Mouse (Mus musculus) stomach, embryonic 16.5 days (tissue): Measurements from ENCODE around the gene Stip1. TPM values are rescaled to one million over a fixed set of nuclear protein-coding genes. Genes with fewer than 3 reads are reported as not detected.
A peak's percentile ranks its signal among the peaks of the same experiment; 100 is the strongest.

Source experiments
- ATAC-seq: fragments of 200-750 bp; cut with Nextera tagmentation; 2 replicates; pipeline ENCODE4 v1.8.0; 2017; ENCODE audit warnings: moderate number of reproducible peaks, moderate TSS enrichment; ENCODE audit not compliant: insufficient read depth, low FRiP score
- H3K27ac ChIP-seq: fragments of 300-500 bp; sonication (generic); 2 replicates; pipeline ENCODE4 v1.5.1; 2014; ENCODE audit warnings: low read length
- H3K27me3 ChIP-seq: fragments of 300-500 bp; sonication (generic); 2 replicates; pipeline ENCODE4 v1.6.1; 2014; ENCODE audit warnings: low read length, control low read depth, mixed read lengths; ENCODE audit not compliant: control insufficient read depth, insufficient read depth
- H3K36me3 ChIP-seq: fragments of 300-500 bp; sonication (generic); 2 replicates; pipeline ENCODE4 v1.6.1; 2014; ENCODE audit warnings: low read length; ENCODE audit not compliant: control insufficient read depth, insufficient read depth
- H3K4me1 ChIP-seq: fragments of 300-500 bp; sonication (generic); 2 replicates; pipeline ENCODE4 v1.6.1; 2014; ENCODE audit warnings: low read length, control low read depth, mixed read lengths; ENCODE audit not compliant: control insufficient read depth, insufficient read depth
- H3K4me2 ChIP-seq: fragments of 300-500 bp; sonication (generic); 2 replicates; pipeline ENCODE4 v1.6.1; 2014; ENCODE audit warnings: low read depth, low read length, mixed read lengths
- H3K4me3 ChIP-seq: fragments of 300-500 bp; sonication (generic); replicated peaks from 2 replicates; pipeline ENCODE4 v1.5.1; 2014; ENCODE audit warnings: mild to moderate bottlenecking, low read length
- H3K9ac ChIP-seq: fragments of 300-500 bp; sonication (generic); 2 replicates; pipeline ENCODE4 v1.6.1; 2014; ENCODE audit warnings: low read length
- H3K9me3 ChIP-seq: fragments of 300-500 bp; sonication (generic); replicated peaks from 2 replicates; pipeline ENCODE4 v1.6.1; 2016; ENCODE audit warnings: low read length, control low read depth; ENCODE audit not compliant: control insufficient read depth
- WGBS: fragments of 180-500 bp; shearing (Covaris S2); extraction: QIAGEN DNeasy Blood & Tissue Kit; methylation state at CpG from one replicate; pipeline ENCODE4 v1.1.7; 2014; 5-methylcytosine and 5-hydroxymethylcytosine counted together
- polyA plus RNA-seq: library from polyadenylated mRNA; unstranded; fragments of >200 nt; fragmentation: Nextera tagmentation; extraction: Ambion mirVana; gene quantifications from 2 replicates; pipeline ENCODE4 v1.2.1, GENCODE M21; 2015

The Stip1 gene
- polyA plus RNA-seq, 1 experiment from 2014 or later = 202 TPM

GRCm38 (mm10) chr19:6974211-6975205 lies 65.3 kb downstream of the Stip1 start, which contains the start of gene Ppp1r14b:
Ppp1r14b (plus strand) TSS chr19:6974968.
- peak; percentile 67 for ATAC-seq
- Histone ChIP-seq H3K36me3 (no peaks in the 10 kb centered on the region), H3K9ac (peak within 1 kb of the TSS; percentile 89), H3K4me3 (peak within 1 kb of the TSS; percentile 75), H3K4me1 (peaks cover 66% of the 10 kb centered on the region), H3K27me3 (no peaks in the 10 kb centered on the region), H3K27ac (peak within 1 kb of the TSS; percentile 97), H3K9me3 (no peaks in the 10 kb centered on the region), H3K4me2 (peak within 1 kb of the TSS; percentile 92)
- WGBS = under 1% methylated on average over 60 of the region's 84 CpGs

GRCm38 (mm10) chr19:6973581-6974190 lies 66.1 kb downstream of the Stip1 start:
- peak overlapping the region; percentile 89 for H3K9ac ChIP-seq
- no peaks in the 10 kb centered on the region for H3K36me3 ChIP-seq
- H3K4me1 ChIP-seq = peaks cover 60% of the 10 kb centered on the region
- WGBS = 32% methylated on average over 12 of the region's 12 CpGs
- no peaks in the 10 kb centered on the region for H3K27me3 ChIP-seq
- H3K9me3 ChIP-seq = no peaks in the 10 kb centered on the region
- peak overlapping the region; percentile 97 for H3K27ac ChIP-seq
- peak overlapping the region; percentile 92 for H3K4me2 ChIP-seq
- peak overlapping the region; percentile 75 for H3K4me3 ChIP-seq
- no peak for ATAC-seq

- Histone ChIP-seq H3K9me3 (no peaks in the 10 kb centered on the region), H3K27me3 (no peaks in the 10 kb centered on the region), H3K27ac (peak overlapping the region; percentile 38; the same call in 1 of the 2 replicates), H3K4me3 (no peak overlapping the region), H3K4me2 (no peak overlapping the region), H3K36me3 (no peaks in the 10 kb centered on the region), H3K4me1 (peaks cover 59% of the 10 kb centered on the region), H3K9ac (peak overlapping the region; percentile 23; the same call in 1 of the 2 replicates)
- 73% methylated on average over 13 of the region's 13 CpGs for WGBS
- no peak for ATAC-seq
Measured at GRCm38 (mm10) chr19:6972247-6972917, 67.4 kb downstream of the Stip1 start.

GRCm38 (mm10) chr19:6971644-6972043 lies 68.1 kb downstream of the Stip1 start:
- Histone ChIP-seq H3K4me3 (no peak overlapping the region), H3K4me1 (peaks cover 54% of the 10 kb centered on the region), H3K36me3 (0 out of 2 replicates have a peak, but pooled peaks cover under 1% of the 10 kb centered on the region), H3K9ac (0 out of 2 replicates have a peak overlapping the region, but pooled peaks have one; percentile 31), H3K4me2 (no peak overlapping the region), H3K9me3 (no peaks in the 10 kb centered on the region), H3K27me3 (no peaks in the 10 kb centered on the region), H3K27ac (no peak overlapping the region; the same call in none of the 2 replicates)
- WGBS = 32% methylated on average over 6 of the region's 6 CpGs
- ATAC-seq = no peak

Other genes with a start within 250 kb of the Stip1 start
- gene Rps6ka4, start 199.3 kb downstream of the Stip1 start, polyA plus RNA-seq = 35.5 and 39.6 TPM in 2 replicates
- 1.1 and 1.3 TPM in 2 replicates for gene Ccdc88b, start 181.8 kb downstream of the Stip1 start, polyA plus RNA-seq
- 111 and 122 TPM in 2 replicates for gene Trmt112, start 130.3 kb downstream of the Stip1 start, polyA plus RNA-seq
- gene Prdx5, start 129.9 kb downstream of the Stip1 start, polyA plus RNA-seq = 291 and 307 TPM in 2 replicates
- gene Esrra, start 118.2 kb downstream of the Stip1 start, polyA plus RNA-seq = 17.8 and 18.0 TPM in 2 replicates
- 1.8 and 2.8 TPM in 2 replicates for gene Catsperz, start 114.6 kb downstream of the Stip1 start, polyA plus RNA-seq
- gene Kcnk4, start 105.5 kb downstream of the Stip1 start, polyA plus RNA-seq = 0.68 and 0.79 TPM in 2 replicates
- 87.1 and 89.0 TPM in 2 replicates for gene Bad, start 98.1 kb downstream of the Stip1 start, polyA plus RNA-seq
- gene Gpr137, start 97.5 kb downstream of the Stip1 start, polyA plus RNA-seq = 20.2 and 22.1 TPM in 2 replicates
- 53.7 and 70.6 TPM in 2 replicates for gene Ppp1r14b, start 65.0 kb downstream of the Stip1 start, polyA plus RNA-seq
- 61.7 and 65.4 TPM in 2 replicates for gene Plcb3, start 63.5 kb downstream of the Stip1 start, polyA plus RNA-seq
- 153 and 158 TPM in 2 replicates for gene Fkbp2, start 59.5 kb downstream of the Stip1 start, polyA plus RNA-seq
- 19.0 and 19.7 TPM in 2 replicates for gene Vegfb, start 52.3 kb downstream of the Stip1 start, polyA plus RNA-seq
- gene Dnajc4, start 47.4 kb downstream of the Stip1 start, polyA plus RNA-seq = 28.8 TPM in 2 replicates
- 22.9 and 26.6 TPM in 2 replicates for gene Nudt22, start 43.9 kb downstream of the Stip1 start, polyA plus RNA-seq
- gene Trpt1, start 43.8 kb downstream of the Stip1 start, polyA plus RNA-seq = 10.7 and 12.0 TPM in 2 replicates
- gene Fermt3, start 20.5 kb downstream of the Stip1 start, polyA plus RNA-seq = 17.3 and 18.4 TPM in 2 replicates
- 10.0 and 14.0 TPM in 2 replicates for gene Macrod1, start 16.8 kb upstream of the Stip1 start, polyA plus RNA-seq
- 3.4 and 3.6 TPM in 2 replicates for gene Flrt1, start 65.8 kb upstream of the Stip1 start, polyA plus RNA-seq
- gene Otub1, start 166.3 kb upstream of the Stip1 start, polyA plus RNA-seq = 157 and 169 TPM in 2 replicates
- gene Cox8a, start 177.6 kb upstream of the Stip1 start, polyA plus RNA-seq = 986 and 1,009 TPM in 2 replicates
- gene Naa40, start 201.2 kb upstream of the Stip1 start, polyA plus RNA-seq = 46.9 and 50.4 TPM in 2 replicates
- gene Rcor2, start 227.4 kb upstream of the Stip1 start, polyA plus RNA-seq = 5.4 and 9.7 TPM in 2 replicates